Mouse (Mus musculus) stomach, postnatal 0 days (tissue): ENCODE results near the gene Sh2d1b2.

ENCODE experiments used
- CTCF ChIP-seq: IDR thresholded peaks from 2 replicates; pipeline ENCODE4 v1.5.1; 2016; ENCODE audit warnings: antibody characterized with exemption, low read depth, mild to moderate bottlenecking, moderate library complexity
- EP300 ChIP-seq: optimal IDR thresholded peaks from 2 replicates; pipeline ENCODE3; 2016; ENCODE audit warnings: antibody characterized with exemption

DNA sequence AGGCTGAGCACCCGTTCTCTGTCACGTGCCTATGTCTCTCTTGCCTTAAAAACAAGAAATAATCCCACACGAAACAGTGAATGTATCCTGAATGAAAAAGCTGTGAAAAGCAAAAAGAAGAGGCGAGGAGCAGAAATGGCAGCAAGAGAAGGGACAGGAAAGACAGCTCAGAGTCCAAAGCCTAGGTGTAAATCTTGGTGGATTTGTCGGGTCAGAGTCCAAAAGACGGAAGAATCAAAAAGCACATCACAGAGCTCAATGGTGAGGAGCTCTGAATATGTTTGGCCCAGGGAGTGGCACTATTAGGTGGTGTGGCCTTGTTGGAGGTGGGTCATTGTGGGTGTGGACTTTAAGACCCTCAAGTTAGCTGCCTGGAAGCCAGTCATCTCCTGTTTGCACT lies 26.2 kb upstream of the Sh2d1b2 start:
- no peak for TF ChIP-seq CTCF
- no peak for TF ChIP-seq EP300
